Mouse (Mus musculus): ENCODE results near the gene Rpl3.

Rpl3 gene

GRCm38 (mm10) chr15:80037255-80038109 lies 54.2 kb downstream of the Rpl3 start:
- no peak for DNase-seq (ENCODE audit: low read depth, low spot score)

DNA sequence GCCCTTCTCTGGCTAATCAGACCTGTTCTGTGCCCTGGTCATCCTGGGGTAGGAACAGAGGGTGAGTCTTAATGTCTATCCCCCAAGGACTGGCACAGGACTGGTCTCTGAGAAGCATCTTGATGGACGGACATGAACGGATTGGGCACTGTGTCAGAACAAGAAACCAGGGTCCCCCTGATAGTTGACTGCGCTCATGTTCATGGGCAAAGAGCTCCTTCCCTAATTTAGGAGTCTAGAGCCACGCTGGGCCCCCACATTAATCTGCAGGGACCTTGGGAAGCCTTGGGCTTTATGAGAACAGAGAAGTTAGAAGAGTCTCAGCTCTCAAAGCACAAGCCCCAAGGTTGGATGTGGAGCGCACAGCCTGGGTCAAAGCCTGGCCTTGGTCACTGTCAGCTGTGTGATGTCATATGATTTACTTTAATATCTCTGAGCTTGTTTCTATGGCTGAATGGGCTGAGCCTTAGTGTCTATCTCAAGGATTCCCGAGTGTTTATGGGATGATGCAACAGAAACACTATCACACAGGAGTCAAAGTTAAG lies 56.3 kb downstream of the Rpl3 start:
- no peak for DNase-seq (ENCODE audit: low read depth, low spot score)

DNA sequence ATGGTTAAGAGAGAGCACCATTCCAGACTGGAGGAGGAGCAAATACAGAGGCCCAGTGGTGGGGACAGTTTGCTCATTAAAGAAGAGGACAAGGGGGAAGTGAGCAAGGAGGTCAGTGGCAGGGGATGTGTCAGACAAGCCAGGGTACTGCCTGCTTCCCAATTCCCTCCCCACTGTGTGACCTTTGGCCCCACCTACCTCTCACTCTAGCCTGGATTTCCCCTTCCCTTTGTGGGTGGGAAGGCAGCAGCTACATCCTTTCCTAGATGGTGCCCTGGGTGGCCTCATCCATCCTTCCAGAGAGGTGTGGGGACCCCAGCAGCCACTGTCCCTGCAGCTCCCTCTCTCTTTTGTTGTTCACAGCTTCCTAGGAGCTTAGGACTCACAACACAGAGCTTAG lies 56.8 kb downstream of the Rpl3 start:
- no peak for DNase-seq (ENCODE audit: low read depth, low spot score)

- peak; percentile 24 for DNase-seq (ENCODE audit: low read depth, low spot score)
These were observed 57.3 kb downstream of the Rpl3 start for GRCm38 (mm10) chr15:80034366-80034765.

GRCm38 (mm10) chr15:80031133-80031532 lies 60.5 kb downstream of the Rpl3 start:
- DNase-seq (ENCODE audit: low read depth, low spot score): peak; percentile 64

- no peak for DNase-seq (ENCODE audit: low read depth, low spot score)
These were observed 61.3 kb downstream of the Rpl3 start for GRCm38 (mm10) chr15:80030399-80030798.

DNA sequence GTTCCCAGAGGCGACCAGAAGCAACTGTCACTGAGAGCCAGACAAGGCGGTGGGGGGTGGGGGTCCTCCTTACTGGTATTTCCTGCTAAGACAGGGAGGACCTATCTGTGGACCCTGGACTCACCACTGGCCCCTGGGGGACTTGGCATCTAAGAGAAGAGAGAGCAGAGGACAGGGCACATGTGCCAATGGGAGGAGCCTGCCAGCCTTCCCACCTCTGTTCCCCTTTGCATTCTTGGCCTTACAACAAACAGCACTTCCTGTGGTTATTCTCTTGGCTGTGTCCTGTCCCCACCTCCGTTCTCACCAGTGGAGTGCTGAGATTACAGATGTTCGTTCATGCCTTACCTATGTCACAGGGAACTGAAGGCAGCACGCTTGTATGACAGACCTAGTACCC lies 62.8 kb downstream of the Rpl3 start:
- DNase-seq (ENCODE audit: low read depth, low spot score): no peak
